Mouse (Mus musculus) lung, embryonic 15.5 days (tissue): ENCODE data around the gene Crk. TPM values are rescaled to one million over a fixed set of nuclear protein-coding genes. Genes with fewer than 3 reads are reported as not detected.
"Not testable (repeated sequence)": the region's sequence is repeated elsewhere in the genome, so short reads cannot be mapped to it uniquely, and the experiment has no call there.

ENCODE experiments used
- ATAC-seq: fragments of 200-750 bp; cut with Nextera tagmentation; 2 replicates; pipeline ENCODE4 v1.8.0; 2017; ENCODE audit warnings: moderate number of reproducible peaks, borderline replicate concordance; ENCODE audit not compliant: low FRiP score, low TSS enrichment; ENCODE audit errors: extremely low read depth
- H3K27ac ChIP-seq: fragments of 300-500 bp; sonication (generic); 2 replicates; pipeline ENCODE4 v1.5.1; 2015; ENCODE audit warnings: moderate library complexity, mild to moderate bottlenecking, inconsistent platforms
- H3K27me3 ChIP-seq: fragments of 300-500 bp; sonication (generic); 2 replicates; pipeline ENCODE4 v1.6.1; 2015; ENCODE audit warnings: inconsistent platforms
- H3K36me3 ChIP-seq: fragments of 300-500 bp; sonication (generic); 2 replicates; pipeline ENCODE4 v1.6.1; 2015; ENCODE audit warnings: inconsistent platforms
- H3K4me1 ChIP-seq: fragments of 300-500 bp; sonication (generic); 2 replicates; pipeline ENCODE4 v1.6.1; 2015; ENCODE audit warnings: inconsistent platforms
- H3K4me2 ChIP-seq: fragments of 300-500 bp; sonication (generic); 2 replicates; pipeline ENCODE4 v1.6.1; 2015; ENCODE audit warnings: inconsistent platforms, mild to moderate bottlenecking, moderate library complexity
- H3K4me3 ChIP-seq: fragments of 300-500 bp; sonication (generic); 2 replicates; pipeline ENCODE4 v1.5.1; 2015; ENCODE audit warnings: mild to moderate bottlenecking, inconsistent platforms
- H3K9ac ChIP-seq: fragments of 300-500 bp; sonication (generic); 2 replicates; pipeline ENCODE4 v1.6.1; 2015; ENCODE audit warnings: inconsistent platforms
- H3K9me3 ChIP-seq: fragments of 300-500 bp; sonication (generic); 2 replicates; pipeline ENCODE4 v1.6.1; 2016; ENCODE audit warnings: inconsistent platforms
- WGBS: fragments of 180-500 bp; shearing (Covaris S2); methylation state at CpG from one replicate; pipeline ENCODE4 v1.1.7; 2015; 5-methylcytosine and 5-hydroxymethylcytosine counted together
- polyA plus RNA-seq: library from polyadenylated mRNA; unstranded; fragments of >200 nt; fragmentation: Nextera tagmentation; extraction: Ambion mirVana; gene quantifications from 2 replicates; pipeline ENCODE4 v1.2.1, GENCODE M21; 2015

Gene Crk
- polyA plus RNA-seq, 1 experiment from 2014 or later = 118 TPM

GRCm38 (mm10) chr11:75673411-75673810 is 5.6 kb upstream of the Crk start:
- ATAC-seq = no peak
- no peaks in the 10 kb centered on the region for H3K27me3 ChIP-seq
- H3K9me3 ChIP-seq = no peaks in the 10 kb centered on the region
- peaks cover 53% of the 10 kb centered on the region for H3K36me3 ChIP-seq
- H3K4me3 ChIP-seq = no peak overlapping the region
- H3K4me1 ChIP-seq = peaks cover 1% of the 10 kb centered on the region; the same call in 1 of the 2 replicates
- no peak overlapping the region for H3K27ac ChIP-seq
- H3K4me2 ChIP-seq = no peak overlapping the region
- no peak overlapping the region for H3K9ac ChIP-seq
- 90% methylated on average over 5 of the region's 5 CpGs for WGBS

GRCm38 (mm10) chr11:75674875-75675274 is 4.2 kb upstream of the Crk start:
- Histone ChIP-seq H3K36me3 (peaks cover 39% of the 10 kb centered on the region), H3K27me3 (no peaks in the 10 kb centered on the region), H3K4me2 (no peak overlapping the region), H3K9me3 (no peaks in the 10 kb centered on the region), H3K4me3 (no peak overlapping the region), H3K4me1 (peaks cover 3% of the 10 kb centered on the region; the same call in 1 of the 2 replicates), H3K9ac (no peak overlapping the region), H3K27ac (no peak overlapping the region)
- WGBS = 69% methylated on average over 3 of the region's 3 CpGs
- ATAC-seq = no peak

GRCm38 (mm10) chr11:75677881-75678746 is 945 bp upstream of the Crk start:
- H3K27ac ChIP-seq = peak overlapping the region; percentile 55; the same call in 1 of the 2 replicates
- WGBS = 87% methylated on average over 3 of the region's 3 CpGs
- no peaks in the 10 kb centered on the region for H3K9me3 ChIP-seq
- peaks cover 10% of the 10 kb centered on the region for H3K36me3 ChIP-seq
- 0 out of 2 replicates have a peak overlapping the region, but pooled peaks have one; percentile 8 for H3K9ac ChIP-seq
- H3K27me3 ChIP-seq = no peaks in the 10 kb centered on the region
- peak overlapping the region; percentile 60 for H3K4me2 ChIP-seq
- peaks cover 17% of the 10 kb centered on the region for H3K4me1 ChIP-seq
- ATAC-seq = no peak; the same call in 1 of the 2 replicates
- peak overlapping the region; percentile 100 for H3K4me3 ChIP-seq

DNA sequence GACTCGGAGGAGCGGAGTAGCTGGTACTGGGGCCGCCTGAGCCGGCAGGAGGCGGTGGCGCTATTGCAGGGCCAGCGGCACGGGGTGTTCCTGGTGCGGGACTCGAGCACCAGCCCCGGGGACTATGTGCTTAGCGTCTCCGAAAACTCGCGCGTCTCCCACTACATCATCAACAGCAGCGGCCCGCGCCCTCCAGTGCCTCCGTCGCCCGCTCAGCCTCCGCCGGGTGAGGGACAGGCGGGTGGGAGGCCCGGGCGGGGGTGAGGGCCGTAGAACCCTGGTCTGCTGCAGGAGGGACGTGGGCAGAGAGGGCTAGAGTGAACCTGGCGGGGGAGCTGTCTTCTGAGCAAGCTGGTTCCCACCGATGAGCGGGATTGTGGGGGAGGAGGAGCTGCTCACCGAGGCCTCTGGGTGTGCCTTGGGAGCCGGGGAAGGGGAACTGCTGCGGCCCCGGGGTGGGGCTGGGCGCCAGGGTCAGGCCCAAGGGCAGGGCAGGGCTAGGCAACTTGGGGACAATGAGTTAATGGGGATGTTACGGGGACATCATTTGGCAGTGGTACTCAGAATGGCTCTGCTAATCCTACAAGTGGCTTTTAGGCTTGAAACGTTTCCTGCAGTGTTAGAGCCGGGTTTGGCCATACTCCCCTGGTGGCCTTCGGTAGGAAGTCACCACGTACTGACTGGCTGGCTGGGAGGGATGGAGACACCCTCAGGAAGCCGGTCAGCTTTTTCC is 546 bp downstream of the Crk start:
- Histone ChIP-seq H3K4me1 (peaks cover 17% of the 10 kb centered on the region), H3K9me3 (no peaks in the 10 kb centered on the region), H3K36me3 (peaks cover 17% of the 10 kb centered on the region), H3K4me2 (peak overlapping the region; percentile 78), H3K27ac (peak overlapping the region; percentile 92), H3K4me3 (peak overlapping the region; percentile 100), H3K9ac (peak overlapping the region; percentile 95), H3K27me3 (no peaks in the 10 kb centered on the region)
- under 1% methylated on average over 43 of the region's 43 CpGs for WGBS
- peak; percentile 78 for ATAC-seq

GRCm38 (mm10) chr11:75684462-75684861 is 5.4 kb downstream of the Crk start:
- Histone ChIP-seq H3K9ac (no peak overlapping the region), H3K9me3 (no peaks in the 10 kb centered on the region), H3K4me3 (no peak overlapping the region), H3K27me3 (no peaks in the 10 kb centered on the region), H3K36me3 (peaks cover 26% of the 10 kb centered on the region), H3K4me2 (no peak overlapping the region), H3K4me1 (peaks cover 14% of the 10 kb centered on the region), H3K27ac (no peak overlapping the region)
- 92% methylated on average over 5 of the region's 5 CpGs for WGBS
- no peak for ATAC-seq

DNA sequence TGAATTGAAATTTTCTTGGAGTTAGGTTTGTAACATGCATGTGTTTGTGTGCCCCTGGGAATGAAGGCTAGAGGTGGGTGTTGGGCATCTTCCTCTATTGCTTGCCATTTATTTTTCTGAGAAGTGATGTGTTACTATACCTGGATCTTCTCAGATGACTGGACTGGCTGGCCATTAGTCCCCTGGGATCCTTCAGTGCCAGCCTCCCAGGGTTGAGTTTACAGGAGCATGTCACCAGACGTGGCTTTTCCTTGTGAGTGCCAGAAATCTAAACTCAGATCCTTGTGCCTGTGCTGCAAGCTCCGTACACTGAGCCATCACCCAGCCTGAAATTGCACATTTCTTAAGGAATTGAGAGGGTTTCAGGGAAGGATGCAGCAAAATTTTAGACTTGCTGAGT is 5.9 kb downstream of the Crk start:
- Histone ChIP-seq H3K27ac (no peak overlapping the region), H3K9me3 (no peaks in the 10 kb centered on the region), H3K4me3 (no peak overlapping the region), H3K4me2 (no peak overlapping the region), H3K36me3 (peaks cover 26% of the 10 kb centered on the region), H3K9ac (no peak overlapping the region), H3K4me1 (peaks cover 14% of the 10 kb centered on the region), H3K27me3 (no peaks in the 10 kb centered on the region)
- 72% methylated on average over 2 of the region's 2 CpGs for WGBS
- ATAC-seq = no peak

GRCm38 (mm10) chr11:75687343-75687993 is 8.4 kb downstream of the Crk start:
- no peaks in the 10 kb centered on the region for H3K27me3 ChIP-seq
- no peak overlapping the region for H3K9ac ChIP-seq
- no peak for ATAC-seq
- no peak overlapping the region for H3K27ac ChIP-seq
- whole genome bisulfite sequencing = 55% methylated on average over 2 of the region's 2 CpGs
- H3K9me3 ChIP-seq = no peaks in the 10 kb centered on the region
- no peak overlapping the region for H3K4me3 ChIP-seq
- H3K36me3 ChIP-seq = peaks cover 44% of the 10 kb centered on the region
- no peak overlapping the region for H3K4me2 ChIP-seq
- no peaks in the 10 kb centered on the region for H3K4me1 ChIP-seq

DNA sequence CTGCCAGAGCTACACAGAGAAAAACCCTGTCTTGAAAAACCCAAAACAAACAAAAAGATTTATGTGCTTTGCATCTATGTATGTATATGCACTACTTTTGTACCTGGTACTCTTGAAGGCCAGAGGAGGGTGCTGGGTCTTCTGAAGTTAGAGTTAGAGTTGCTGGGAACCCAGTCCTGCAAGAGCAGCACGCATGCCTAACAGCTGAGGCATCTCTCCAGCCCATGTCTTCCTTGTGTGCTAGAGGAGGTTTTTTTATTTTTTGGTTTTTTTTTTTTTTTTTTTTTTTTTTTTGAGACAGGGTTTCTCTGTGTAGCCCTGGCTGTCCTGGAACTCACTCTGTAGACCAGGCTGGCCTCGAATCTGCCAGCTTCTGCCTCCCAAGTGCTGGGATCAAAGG is 9.1 kb downstream of the Crk start:
- H3K27ac ChIP-seq = no peak overlapping the region
- no peaks in the 10 kb centered on the region for H3K27me3 ChIP-seq
- no peaks in the 10 kb centered on the region for H3K9me3 ChIP-seq
- 75% methylated on average over 2 of the region's 2 CpGs for WGBS
- no peak overlapping the region for H3K9ac ChIP-seq
- H3K4me3 ChIP-seq = no peak overlapping the region
- H3K4me2 ChIP-seq = no peak overlapping the region
- peaks cover 45% of the 10 kb centered on the region for H3K36me3 ChIP-seq
- ATAC-seq = no peak
- no peaks in the 10 kb centered on the region for H3K4me1 ChIP-seq

DNA sequence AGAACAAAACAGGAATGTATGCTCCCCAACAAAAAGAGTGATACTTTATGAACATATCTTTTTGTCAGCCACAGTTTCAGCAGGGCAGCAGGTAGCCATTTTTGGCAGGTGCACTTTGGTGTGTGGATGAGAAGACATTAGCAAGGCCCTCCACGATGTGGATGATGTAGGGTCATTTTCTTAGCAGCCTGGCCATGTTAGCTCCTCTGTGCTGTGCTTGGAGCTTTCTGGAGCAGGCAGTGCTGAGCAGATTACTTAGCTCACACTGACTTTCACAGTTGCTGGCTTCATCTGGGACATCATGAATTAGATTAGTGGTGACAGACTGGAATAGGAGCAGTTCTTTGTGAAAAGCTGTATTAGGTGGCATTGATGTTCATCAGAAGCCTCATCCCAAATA is 10.9 kb downstream of the Crk start:
- Histone ChIP-seq H3K9ac (no peak overlapping the region), H3K27ac (no peak overlapping the region), H3K4me3 (no peak overlapping the region), H3K36me3 (peaks cover 44% of the 10 kb centered on the region), H3K27me3 (no peaks in the 10 kb centered on the region), H3K4me2 (no peak overlapping the region), H3K9me3 (no peaks in the 10 kb centered on the region), H3K4me1 (no peaks in the 10 kb centered on the region)
- 86% methylated on average over 1 of the region's 1 CpGs for WGBS
- no peak for ATAC-seq

DNA sequence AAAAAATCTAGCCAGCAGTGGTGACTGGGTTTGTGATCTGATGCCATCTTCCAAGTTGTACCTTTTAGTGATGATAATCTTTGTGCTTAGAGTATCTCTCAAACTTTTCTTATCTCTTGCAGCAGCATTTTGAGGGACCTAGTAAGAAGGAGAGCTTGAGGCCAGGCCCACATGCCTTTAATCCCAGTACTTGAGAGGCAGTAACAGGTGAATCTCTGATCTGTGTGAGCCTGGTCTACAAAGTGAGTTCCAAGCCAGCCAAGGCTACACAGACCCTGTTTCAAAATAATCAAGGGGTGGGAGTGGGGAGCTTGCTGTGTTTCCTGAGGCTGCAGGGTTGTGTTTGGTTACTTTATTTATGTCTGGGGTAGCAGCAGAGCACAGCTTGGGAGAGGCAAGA is 12.0 kb downstream of the Crk start:
- Histone ChIP-seq H3K9ac (no peak overlapping the region), H3K4me3 (no peak overlapping the region), H3K36me3 (peaks cover 50% of the 10 kb centered on the region), H3K27ac (no peak overlapping the region), H3K27me3 (no peaks in the 10 kb centered on the region), H3K4me2 (no peak overlapping the region), H3K4me1 (no peaks in the 10 kb centered on the region), H3K9me3 (no peaks in the 10 kb centered on the region)
- no peak for ATAC-seq

- Histone ChIP-seq H3K36me3 (peaks cover 73% of the 10 kb centered on the region), H3K27me3 (no peaks in the 10 kb centered on the region), H3K4me3 (no peak overlapping the region), H3K27ac (no peak overlapping the region), H3K9ac (no peak overlapping the region), H3K4me2 (no peak overlapping the region), H3K4me1 (no peaks in the 10 kb centered on the region), H3K9me3 (no peaks in the 10 kb centered on the region)
- ATAC-seq = no peak
- 90% methylated on average over 5 of the region's 5 CpGs for WGBS
These were observed 14.5 kb downstream of the Crk start for GRCm38 (mm10) chr11:75693570-75693969.

DNA sequence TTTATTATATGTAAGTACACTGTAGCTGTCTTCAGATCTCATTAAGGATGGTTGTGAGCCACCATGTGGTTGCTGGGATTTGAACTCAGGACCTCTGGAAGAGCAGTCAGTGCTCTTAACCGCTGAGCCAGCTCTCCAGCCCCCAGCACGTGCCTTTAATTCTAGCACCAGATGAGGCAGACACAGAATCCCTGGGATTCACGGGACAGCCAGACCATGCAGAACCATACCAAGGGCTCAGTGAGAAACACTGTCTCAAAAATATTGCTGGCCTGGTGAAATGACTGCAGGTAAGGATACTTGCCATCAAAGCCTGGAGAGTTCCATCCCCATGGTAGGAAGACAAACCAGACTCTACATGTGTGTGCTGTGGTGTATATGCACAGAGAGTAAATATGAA is 18.4 kb downstream of the Crk start:
- peaks cover 82% of the 10 kb centered on the region for H3K36me3 ChIP-seq
- not testable (repeated sequence) for H3K4me1 ChIP-seq, H3K27me3 ChIP-seq, H3K4me3 ChIP-seq, H3K27ac ChIP-seq, ATAC-seq, H3K9me3 ChIP-seq, H3K9ac ChIP-seq, H3K4me2 ChIP-seq
- 92% methylated on average over 3 of the region's 3 CpGs for WGBS
